16 mouse cellular contexts compared by ENCODE assay signal in genomic region chr2:160068772-160069171, GRCm38 (mm10).
"Had no signal": no experiment of that assay in that cellular context is flagged by ENCODE, and none has a peak within 500 bp of the region (broad histone marks: within the 10 kb centered on the region; RNA-seq: fewer than 3 reads in every experiment).

No protein-coding gene starts in this region.

- H3K9me3 ChIP-seq: kidney, embryonic 15.5 days; limb, embryonic 15.5 days; liver, embryonic 12.5 days; lung, embryonic 15.5 days; midbrain, embryonic 15.5 days; neural tube, embryonic 13.5 days; stomach, embryonic 15.5 days had no signal

- H3K4me3 ChIP-seq: kidney, embryonic 15.5 days; limb, embryonic 15.5 days; liver, embryonic 12.5 days; lung, embryonic 15.5 days; megakaryocyte, embryonic 14.5 days; midbrain, embryonic 15.5 days; neural tube, embryonic 13.5 days; stomach, embryonic 15.5 days had no signal

- ATAC-seq: intestine, embryonic 16.5 days; liver, embryonic 12.5 days; midbrain, embryonic 15.5 days had no signal

- H3K4me1 ChIP-seq: liver, embryonic 12.5 days; megakaryocyte, embryonic 14.5 days; midbrain, embryonic 15.5 days had no signal

- H3K9ac ChIP-seq: kidney, embryonic 15.5 days; limb, embryonic 15.5 days; liver, embryonic 12.5 days; lung, embryonic 15.5 days; midbrain, embryonic 15.5 days; neural tube, embryonic 13.5 days; stomach, embryonic 15.5 days had no signal

- H3K4me2 ChIP-seq: kidney, embryonic 15.5 days; limb, embryonic 15.5 days; liver, embryonic 12.5 days; lung, embryonic 15.5 days; midbrain, embryonic 11.5 days; midbrain, embryonic 15.5 days; neural tube, embryonic 13.5 days; stomach, embryonic 15.5 days had no signal

- H3K27me3 ChIP-seq: kidney, embryonic 15.5 days; limb, embryonic 15.5 days; liver, embryonic 12.5 days; lung, embryonic 15.5 days; megakaryocyte, embryonic 14.5 days; midbrain, embryonic 15.5 days; stomach, embryonic 15.5 days had no signal

- H3K27ac ChIP-seq: kidney, embryonic 15.5 days; limb, embryonic 15.5 days; liver, embryonic 12.5 days; lung, embryonic 15.5 days; midbrain, embryonic 15.5 days; neural tube, embryonic 13.5 days; stomach, embryonic 15.5 days had no signal

- DNase-seq: kidney, adult 2 months; kidney, postnatal 25 days; retina, postnatal 1 day; right cerebral cortex, postnatal 4 days; spleen, adult 18-20 months; thymus, postnatal 36 days had no signal

- H3K36me3 ChIP-seq: kidney, embryonic 15.5 days; limb, embryonic 15.5 days; liver, embryonic 12.5 days; lung, embryonic 15.5 days; midbrain, embryonic 15.5 days; neural tube, embryonic 13.5 days; stomach, embryonic 15.5 days had no signal
